Mouse (Mus musculus) embryonic facial prominence, embryonic 10.5 days (tissue): ENCODE measurements at regions not wholly inside any gene's neighbourhood (a gene's known extent, or its start where the extent isn't known, plus 50 kb on each side); places are given as distances from the start of the nearest gene placed in this dataset.
"Not testable (repeated sequence)": the region's sequence is repeated elsewhere in the genome, so short reads cannot be mapped to it uniquely, and the experiment has no call there.

Experiments used
- DNase-seq: peaks from one replicate; pipeline ENCODE4 v3.0.0-alpha.2; 2017; ENCODE audit warnings: low spot score
- H3K27ac ChIP-seq: fragments of 300-500 bp; sonication (generic); replicated peaks from 2 replicates; pipeline ENCODE4 v1.5.1; 2016; ENCODE audit warnings: mild to moderate bottlenecking
- H3K27me3 ChIP-seq: fragments of 300-500 bp; sonication (generic); replicated peaks from 2 replicates; pipeline ENCODE4 v1.6.1; 2016; ENCODE audit warnings: low read depth, mild to moderate bottlenecking; ENCODE audit not compliant: poor library complexity, severe bottlenecking
- H3K36me3 ChIP-seq: fragments of 300-500 bp; sonication (generic); replicated peaks from 2 replicates; pipeline ENCODE4 v1.6.1; 2016; ENCODE audit warnings: mild to moderate bottlenecking, moderate library complexity
- H3K4me1 ChIP-seq: fragments of 300-500 bp; sonication (generic); 2 replicates; pipeline ENCODE4 v1.6.1; 2016
- H3K4me3 ChIP-seq: fragments of 300-500 bp; sonication (generic); 2 replicates; pipeline ENCODE4 v1.5.1; 2016; ENCODE audit warnings: mild to moderate bottlenecking, moderate library complexity
- H3K9me3 ChIP-seq: fragments of 300-500 bp; sonication (generic); 2 replicates; pipeline ENCODE4 v1.6.1; 2016; ENCODE audit warnings: mild to moderate bottlenecking
- WGBS: fragments of 180-500 bp; shearing (Covaris S2); methylation state at CpG from one replicate; pipeline ENCODE4 v1.1.7; 2016; 5-methylcytosine and 5-hydroxymethylcytosine counted together

DNA sequence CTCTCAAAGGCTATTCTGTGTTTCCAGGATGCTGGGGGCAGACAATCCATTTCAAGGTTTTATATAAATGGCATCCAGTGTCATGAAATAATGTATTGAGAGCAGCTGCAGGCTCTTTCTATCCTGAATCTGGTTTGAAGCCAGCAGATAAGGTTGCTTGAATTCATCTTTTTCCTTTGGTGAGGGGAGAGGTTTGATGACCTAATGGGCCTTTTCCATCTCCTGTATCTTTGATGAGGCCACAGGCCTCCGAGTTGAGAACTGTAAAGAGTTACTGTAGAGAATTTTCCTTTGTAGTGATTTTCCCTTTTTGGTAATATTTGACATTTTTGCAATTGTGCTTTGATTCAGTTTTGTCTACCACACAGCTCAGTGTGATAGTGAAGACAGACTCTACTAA is 458.8 kb upstream of the 1700008P02Rik start:
- no peak overlapping the region for H3K27ac ChIP-seq
- WGBS, result 79% methylated on average over 1 of the region's 1 CpGs
- H3K36me3 ChIP-seq, result no peaks in the 10 kb centered on the region

DNA sequence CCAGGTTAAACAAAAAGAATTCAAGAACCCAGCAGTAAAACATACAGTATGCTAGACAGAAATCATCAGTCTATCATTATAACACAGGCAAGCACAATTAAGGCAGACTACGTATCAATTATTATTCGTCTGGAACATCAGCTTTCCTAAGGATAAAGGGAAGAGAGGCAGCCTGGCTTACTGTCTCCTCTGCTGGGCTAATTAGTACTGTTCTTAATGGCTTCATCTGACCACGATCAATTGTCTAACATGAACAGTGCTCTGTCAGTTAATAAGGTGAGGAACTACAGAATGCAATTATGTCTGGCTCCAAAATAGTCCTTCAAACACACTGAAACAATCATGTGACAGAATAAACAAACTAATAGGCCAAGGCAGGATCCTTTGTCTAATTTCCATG is 456.6 kb upstream of the 1700008P02Rik start:
- no peaks in the 10 kb centered on the region for H3K36me3 ChIP-seq
- no peaks in the 10 kb centered on the region for H3K4me1 ChIP-seq
- H3K27ac ChIP-seq, result no peak overlapping the region
- 79% methylated on average over 3 of the region's 3 CpGs for WGBS
- DNase-seq, result no peak
- no peaks in the 10 kb centered on the region for H3K27me3 ChIP-seq
- H3K9me3 ChIP-seq, result no peaks in the 10 kb centered on the region
- no peak overlapping the region for H3K4me3 ChIP-seq

More for the DNA sequence above, 458.8 kb upstream of the 1700008P02Rik start:
- Histone ChIP-seq H3K9me3 (no peaks in the 10 kb centered on the region), H3K27me3 (no peaks in the 10 kb centered on the region), H3K4me3 (no peak overlapping the region), H3K4me1 (no peaks in the 10 kb centered on the region)
- no peak for DNase-seq

DNA sequence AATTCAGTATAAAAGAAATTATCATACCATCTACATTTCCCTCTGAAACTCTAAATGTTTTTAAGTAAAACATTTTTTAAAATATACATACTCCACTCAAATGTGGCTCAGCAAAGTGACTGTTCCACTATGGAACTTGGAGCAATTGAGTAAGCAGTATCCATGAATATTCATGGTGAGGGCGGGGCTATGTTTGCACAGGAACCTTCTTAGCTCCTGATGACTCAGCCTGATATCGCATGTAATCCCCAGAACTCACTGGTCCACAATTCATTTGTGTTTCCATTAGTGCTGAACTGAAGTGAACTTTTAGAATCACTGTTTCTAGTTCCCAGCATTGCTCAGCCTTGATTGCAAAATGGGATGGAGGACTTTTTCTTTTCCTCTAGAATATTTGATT is 454.2 kb upstream of the 1700008P02Rik start:
- H3K4me1 ChIP-seq, result no peaks in the 10 kb centered on the region
- H3K27ac ChIP-seq, result no peak overlapping the region
- no peak for DNase-seq
- H3K4me3 ChIP-seq, result no peak overlapping the region
- H3K27me3 ChIP-seq, result no peaks in the 10 kb centered on the region
- 77% methylated on average over 2 of the region's 2 CpGs for WGBS
- H3K9me3 ChIP-seq, result no peaks in the 10 kb centered on the region
- no peaks in the 10 kb centered on the region for H3K36me3 ChIP-seq

DNA sequence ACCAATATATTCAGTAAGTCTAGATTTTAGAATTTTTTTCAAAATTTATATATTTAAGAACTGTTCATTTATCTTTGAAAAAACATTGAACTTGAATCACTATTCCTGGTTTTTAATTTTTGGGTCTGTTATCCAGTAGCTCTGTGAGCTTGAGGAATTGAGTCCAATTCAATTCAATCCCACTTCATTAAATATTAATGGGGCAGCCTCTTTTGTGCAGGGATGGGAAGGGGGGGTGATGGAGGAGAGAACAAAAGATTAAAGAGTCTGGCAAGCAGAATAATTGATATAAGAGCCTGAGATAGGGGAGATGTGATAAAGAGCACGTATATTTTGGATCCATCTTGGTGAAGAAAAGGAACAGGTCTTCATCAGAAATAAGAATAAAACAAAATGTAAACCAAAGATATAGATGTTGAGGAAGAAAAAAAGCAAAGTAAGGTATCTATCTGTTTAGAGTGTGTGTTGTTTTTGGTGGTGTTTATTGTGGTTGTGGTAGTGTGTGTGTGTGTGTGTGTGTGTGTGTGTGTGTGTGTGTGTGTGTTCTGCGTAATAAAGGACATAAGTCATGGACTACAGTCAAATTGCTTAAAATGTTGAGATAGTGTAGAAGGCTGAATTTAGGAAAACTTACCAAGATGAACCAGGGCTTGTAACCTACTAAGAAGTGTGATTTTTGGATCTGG is 421.3 kb upstream of the 1700008P02Rik start:
- Histone ChIP-seq H3K4me1 (no peaks in the 10 kb centered on the region), H3K4me3 (no peak overlapping the region), H3K27ac (no peak overlapping the region), H3K27me3 (no peaks in the 10 kb centered on the region), H3K9me3 (0 out of 2 replicates have a peak, but pooled peaks cover 5% of the 10 kb centered on the region), H3K36me3 (no peaks in the 10 kb centered on the region)
- no peak for DNase-seq
- 79% methylated on average over 2 of the region's 2 CpGs for WGBS

DNA sequence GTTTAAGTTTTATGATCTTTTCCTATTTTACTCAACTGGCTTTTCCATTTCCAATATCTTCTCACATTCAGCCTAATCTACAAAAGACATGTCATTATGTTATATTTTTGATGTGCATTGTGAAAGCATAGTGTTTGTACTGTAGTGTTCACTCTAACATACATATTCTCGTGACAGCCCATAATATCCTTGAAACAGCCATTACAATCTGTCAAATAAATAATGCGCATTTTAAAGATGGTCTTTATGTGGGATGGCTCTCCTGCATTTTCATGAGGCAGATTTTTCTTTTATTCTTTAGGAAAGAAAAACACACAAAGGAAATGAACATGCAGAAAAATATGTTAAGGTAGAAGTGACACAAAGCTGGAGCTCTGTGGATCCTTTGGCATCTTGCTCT is 415.6 kb upstream of the 1700008P02Rik start:
- 82% methylated on average over 2 of the region's 2 CpGs for WGBS

DNA sequence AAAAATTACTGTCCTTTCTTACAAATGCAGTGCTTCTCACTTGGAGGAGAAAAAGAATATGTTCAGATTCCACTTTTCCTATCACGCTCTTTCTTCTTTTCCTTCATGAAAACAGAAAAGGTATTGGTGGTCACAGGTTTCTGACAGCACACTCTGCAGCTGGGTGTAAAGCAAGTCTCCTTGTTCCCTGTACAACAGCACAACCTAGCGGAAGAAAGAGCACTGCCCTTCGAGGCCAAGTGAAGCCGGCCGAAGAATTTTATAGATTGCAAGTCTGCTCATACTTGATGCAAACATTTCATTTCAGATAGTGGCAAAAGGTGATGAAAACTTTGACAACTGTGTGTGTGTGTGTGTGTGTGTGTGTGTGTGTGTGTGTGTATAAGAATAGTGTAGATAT is 407.6 kb upstream of the 1700008P02Rik start:
- Histone ChIP-seq H3K4me3 (no peak overlapping the region), H3K27me3 (no peaks in the 10 kb centered on the region), H3K9me3 (no peaks in the 10 kb centered on the region), H3K36me3 (no peaks in the 10 kb centered on the region), H3K4me1 (no peaks in the 10 kb centered on the region), H3K27ac (no peak overlapping the region)
- WGBS, result 29% methylated on average over 5 of the region's 5 CpGs
- peak; percentile 62 for DNase-seq

More for the DNA sequence above, 415.6 kb upstream of the 1700008P02Rik start:
- Histone ChIP-seq H3K9me3 (0 out of 2 replicates have a peak, but pooled peaks cover 5% of the 10 kb centered on the region), H3K4me1 (no peaks in the 10 kb centered on the region), H3K27ac (no peak overlapping the region), H3K27me3 (no peaks in the 10 kb centered on the region), H3K4me3 (no peak overlapping the region), H3K36me3 (no peaks in the 10 kb centered on the region)
- DNase-seq, result no peak

DNA sequence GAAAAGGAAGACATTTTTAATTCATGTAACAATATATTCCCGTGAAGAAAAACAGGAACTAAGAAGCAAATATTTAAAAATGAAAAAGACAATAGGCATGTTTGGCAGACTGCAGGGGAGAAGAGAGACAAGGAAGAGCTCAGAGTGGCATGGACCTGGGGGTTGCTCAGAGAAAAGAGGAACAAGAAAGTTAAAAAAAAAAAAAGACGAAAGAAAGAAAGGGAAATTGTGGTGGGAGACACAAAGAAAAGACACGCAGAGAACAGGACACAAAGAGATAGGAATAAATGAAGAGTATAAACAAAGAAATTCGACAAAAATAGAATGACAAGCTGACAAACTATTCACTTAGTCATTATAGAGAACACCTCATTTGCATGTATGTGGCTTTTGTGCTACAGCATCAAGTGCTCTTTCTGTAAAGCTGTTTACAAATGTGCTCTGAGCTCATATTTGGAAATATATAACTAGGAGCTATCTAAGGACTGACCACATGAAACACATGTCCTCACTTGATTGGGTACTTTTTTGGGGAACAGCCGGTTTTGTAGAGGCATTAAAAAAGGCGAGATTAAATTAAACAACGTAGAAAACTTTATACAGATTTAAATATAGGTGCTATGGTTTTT is 394.2 kb upstream of the 1700008P02Rik start:
- H3K4me3 ChIP-seq, result no peak overlapping the region
- H3K9me3 ChIP-seq, result no peaks in the 10 kb centered on the region
- no peak overlapping the region for H3K27ac ChIP-seq
- H3K36me3 ChIP-seq, result no peaks in the 10 kb centered on the region
- no peak for DNase-seq
- H3K4me1 ChIP-seq, result peaks cover 8% of the 10 kb centered on the region; the same call in 1 of the 2 replicates
- WGBS, result 63% methylated on average over 7 of the region's 7 CpGs
- no peaks in the 10 kb centered on the region for H3K27me3 ChIP-seq

DNA sequence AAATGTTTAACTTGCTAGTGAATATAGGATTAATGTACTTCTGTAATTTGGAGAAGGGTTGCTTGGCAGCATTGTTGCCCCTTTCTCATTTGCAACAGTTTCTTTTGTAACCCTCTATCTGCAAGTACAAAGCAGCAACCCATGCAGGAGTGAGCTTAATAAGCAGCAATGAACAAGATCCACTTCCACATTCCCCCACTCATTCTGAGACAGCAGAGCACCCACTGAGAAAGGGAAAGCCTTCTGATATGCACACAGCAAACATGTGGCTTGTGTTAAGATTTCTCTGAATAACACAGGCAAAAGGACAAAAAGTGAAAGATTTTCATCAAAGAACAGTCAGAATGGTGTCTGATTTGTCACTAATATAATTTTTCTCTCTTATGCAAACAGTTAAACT is 393.3 kb upstream of the 1700008P02Rik start:
- peaks cover 15% of the 10 kb centered on the region for H3K4me1 ChIP-seq
- peak overlapping the region; percentile 63; the same call in 1 of the 2 replicates for H3K27ac ChIP-seq
- no peak for DNase-seq
- H3K9me3 ChIP-seq, result no peaks in the 10 kb centered on the region
- no peak overlapping the region for H3K4me3 ChIP-seq
- H3K27me3 ChIP-seq, result no peaks in the 10 kb centered on the region
- no peaks in the 10 kb centered on the region for H3K36me3 ChIP-seq

DNA sequence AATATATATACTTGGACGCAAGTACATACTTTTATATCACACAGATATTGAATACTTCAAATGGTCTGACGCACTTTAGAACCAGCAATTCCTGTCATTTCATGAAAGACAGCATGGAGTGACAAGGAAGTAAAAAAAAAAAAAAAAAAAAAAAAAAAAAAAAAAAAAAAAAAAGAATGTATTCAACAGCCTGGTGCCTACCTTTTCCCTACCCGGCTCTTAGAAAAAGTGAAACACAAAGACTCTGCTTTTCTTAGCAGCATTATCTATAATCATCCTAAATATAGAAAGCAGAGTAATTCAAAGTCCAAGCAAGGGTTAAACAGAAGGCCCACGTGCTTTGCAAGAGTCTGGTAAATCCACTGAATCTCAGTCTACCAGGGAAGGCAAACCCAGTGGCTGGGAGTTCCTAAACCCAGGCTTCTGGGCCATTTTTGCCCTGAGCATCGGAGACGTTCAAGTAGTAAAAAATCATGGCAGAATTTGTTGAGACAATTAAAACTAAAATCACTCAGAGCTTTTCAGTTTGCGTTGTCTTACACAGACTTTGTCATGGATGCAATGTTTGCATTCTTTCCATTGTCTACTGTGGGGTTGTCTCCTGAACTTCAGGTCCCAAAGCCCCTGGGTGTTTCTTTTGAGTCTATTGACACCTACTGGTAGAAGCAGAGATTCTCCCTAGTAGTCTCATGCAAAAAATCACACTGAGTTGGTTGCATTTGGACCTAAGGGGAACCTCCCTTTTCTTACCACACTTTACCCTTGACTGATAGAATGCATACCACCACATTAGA is 390.2 kb upstream of the 1700008P02Rik start:
- H3K4me1 ChIP-seq, result peaks cover 22% of the 10 kb centered on the region
- peak overlapping the region; percentile 63 for H3K27ac ChIP-seq
- H3K9me3 ChIP-seq, result no peaks in the 10 kb centered on the region
- no peaks in the 10 kb centered on the region for H3K36me3 ChIP-seq
- no peaks in the 10 kb centered on the region for H3K27me3 ChIP-seq
- H3K4me3 ChIP-seq, result no peak overlapping the region
- WGBS, result 53% methylated on average over 7 of the region's 7 CpGs
- DNase-seq, result peak; percentile 22

DNA sequence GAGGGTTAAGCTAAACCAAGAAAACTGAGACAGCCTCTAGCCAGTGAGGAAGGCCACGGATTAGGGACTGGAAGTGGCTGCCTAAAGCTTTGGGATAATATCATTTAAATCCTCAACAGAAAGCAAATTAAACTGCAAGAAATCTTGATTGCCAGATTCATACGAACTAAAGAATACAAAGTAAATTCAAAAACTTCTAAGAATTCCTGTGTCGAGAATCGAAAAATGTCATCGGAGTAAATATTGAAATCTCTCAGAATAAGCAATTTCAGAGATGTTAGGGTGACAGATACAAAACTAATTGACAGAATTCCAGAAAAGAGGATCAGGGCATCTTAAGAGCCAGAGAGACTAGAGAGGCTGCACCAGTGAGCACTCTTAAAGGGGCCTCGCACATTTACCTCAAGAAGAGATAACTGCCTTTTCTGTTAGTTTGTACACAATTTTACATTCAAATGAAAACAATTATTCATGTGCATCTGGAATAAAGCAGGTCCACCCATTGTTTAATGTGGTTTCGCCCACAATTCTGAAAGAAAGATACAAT is 388.5 kb upstream of the 1700008P02Rik start:
- H3K4me1 ChIP-seq, result peaks cover 22% of the 10 kb centered on the region
- no peak for DNase-seq
- no peak overlapping the region for H3K27ac ChIP-seq
- no peak overlapping the region for H3K4me3 ChIP-seq
- H3K9me3 ChIP-seq, result no peaks in the 10 kb centered on the region
- WGBS, result 67% methylated on average over 7 of the region's 7 CpGs
- H3K36me3 ChIP-seq, result no peaks in the 10 kb centered on the region
- H3K27me3 ChIP-seq, result no peaks in the 10 kb centered on the region

DNA sequence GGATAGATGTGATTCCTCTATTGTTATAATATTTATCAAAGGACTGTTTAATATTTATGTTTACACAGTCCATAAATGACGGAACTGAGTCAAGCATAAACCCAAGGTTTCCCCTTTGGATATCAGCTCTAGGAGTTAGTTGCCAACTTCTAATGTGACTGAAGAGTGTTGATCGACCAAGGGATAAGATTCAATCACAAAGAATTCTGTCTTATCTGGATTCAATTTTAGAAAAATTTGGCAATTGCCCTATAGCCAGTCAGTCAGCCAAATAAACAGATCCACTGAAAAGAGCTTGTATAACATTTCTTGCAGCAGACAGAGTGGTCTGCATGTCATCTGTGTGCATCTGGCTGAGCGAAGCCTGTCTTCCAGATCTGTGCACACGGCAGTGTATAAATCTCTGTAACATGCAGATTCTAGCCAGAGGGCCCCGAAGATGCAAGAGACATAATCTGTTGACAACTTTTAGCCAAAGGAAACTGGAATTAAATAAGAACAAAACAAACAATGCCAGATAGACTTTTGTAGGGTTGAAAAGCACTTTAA is 387.6 kb upstream of the 1700008P02Rik start:
- peaks cover 17% of the 10 kb centered on the region for H3K4me1 ChIP-seq
- 47% methylated on average over 5 of the region's 5 CpGs for WGBS
- H3K27me3 ChIP-seq, result no peaks in the 10 kb centered on the region
- no peak for DNase-seq
- H3K36me3 ChIP-seq, result no peaks in the 10 kb centered on the region
- no peaks in the 10 kb centered on the region for H3K9me3 ChIP-seq
- H3K4me3 ChIP-seq, result no peak overlapping the region
- peak overlapping the region; percentile 44; the same call in 1 of the 2 replicates for H3K27ac ChIP-seq

DNA sequence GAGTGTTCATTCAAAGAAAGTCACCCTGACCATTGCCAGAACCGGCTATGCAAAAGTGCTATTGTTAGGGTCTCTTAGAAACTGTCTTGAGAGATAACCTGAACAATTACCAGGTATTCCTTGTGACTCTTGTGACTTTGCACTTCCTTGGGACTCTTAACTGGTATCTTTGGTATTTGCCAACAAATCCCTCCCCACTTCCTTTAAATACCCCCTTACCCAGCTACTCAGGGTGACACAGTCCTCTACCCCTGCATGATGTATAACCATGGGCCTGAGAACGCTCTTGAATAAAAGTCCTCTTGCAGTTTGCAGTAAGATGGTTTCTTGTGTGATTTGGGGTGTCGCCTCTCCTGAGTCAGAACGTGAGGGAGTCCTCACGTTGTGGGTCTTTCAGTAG is 371.5 kb upstream of the 1700008P02Rik start:
- H3K4me1 ChIP-seq, H3K9me3 ChIP-seq, H3K27ac ChIP-seq, H3K36me3 ChIP-seq, DNase-seq, H3K4me3 ChIP-seq, H3K27me3 ChIP-seq: not testable (repeated sequence)
- WGBS, result 85% methylated on average over 5 of the region's 5 CpGs
